Mouse (Mus musculus): ENCODE results near the gene Syna.

Gene Syna

DNA sequence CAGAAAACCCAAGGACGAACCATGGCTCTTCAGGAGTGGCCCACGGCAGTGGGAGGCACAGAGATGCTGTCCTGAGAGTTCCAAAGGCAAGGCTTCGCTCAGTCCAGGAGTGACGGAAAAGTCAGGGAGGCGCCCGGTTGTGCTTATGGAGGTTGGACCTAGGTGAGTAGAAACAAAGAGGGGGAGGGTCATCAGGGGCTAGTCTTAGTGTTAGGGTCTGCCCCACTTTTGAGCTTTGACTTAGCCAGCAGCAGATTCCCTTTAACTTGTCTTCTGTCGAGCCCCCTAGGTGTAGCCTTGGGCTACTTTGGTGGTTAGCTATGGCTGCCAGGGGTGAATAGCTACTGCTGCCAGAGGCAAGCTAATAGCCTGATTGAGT lies at the start of gene Syna:
TSS of gene Syna (minus strand) at position 101 of the 379 bp plus-strand sequence.
- DNase-seq: no peak

DNA sequence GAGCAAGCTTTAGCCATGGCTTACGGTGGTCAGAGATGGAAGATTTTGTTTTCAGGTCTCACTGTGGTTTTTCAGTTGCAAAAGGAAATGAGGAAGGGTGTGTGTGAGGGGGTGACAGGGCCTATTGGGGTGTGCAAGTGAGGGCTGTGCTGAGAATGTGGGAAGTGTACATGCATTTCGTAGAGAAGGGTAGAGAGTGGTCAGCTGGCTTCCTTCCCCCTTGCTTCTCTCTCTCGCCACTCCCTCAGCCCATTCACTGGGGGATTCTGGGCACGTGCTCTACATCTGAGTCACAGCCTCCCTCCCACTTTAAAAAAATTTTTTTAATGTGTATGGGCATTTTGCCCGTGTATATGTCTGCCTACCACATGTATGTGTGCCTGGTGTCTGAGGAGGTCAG lies 47.1 kb upstream of the Syna start:
- no peak for DNase-seq

DNA sequence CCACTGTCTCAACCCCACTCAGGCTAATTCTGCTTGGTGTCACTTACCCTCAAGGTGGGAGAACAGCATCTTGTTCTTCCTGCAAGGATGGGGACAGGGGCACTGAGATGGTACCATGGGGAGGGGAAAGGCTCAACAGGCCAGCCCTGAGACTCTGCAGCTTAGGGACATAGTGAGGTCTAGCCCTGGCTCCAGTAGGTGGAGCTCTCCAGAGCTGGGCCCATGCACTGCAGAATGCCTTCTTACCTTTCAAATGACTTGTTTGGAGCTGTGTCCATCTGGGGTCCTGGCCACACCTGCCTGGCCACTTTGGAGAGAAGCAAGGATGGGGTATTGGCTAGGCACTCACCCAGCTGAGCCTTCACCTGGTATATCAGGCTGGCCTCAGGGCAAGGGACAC lies 46.3 kb upstream of the Syna start:
- DNase-seq: no peak

DNA sequence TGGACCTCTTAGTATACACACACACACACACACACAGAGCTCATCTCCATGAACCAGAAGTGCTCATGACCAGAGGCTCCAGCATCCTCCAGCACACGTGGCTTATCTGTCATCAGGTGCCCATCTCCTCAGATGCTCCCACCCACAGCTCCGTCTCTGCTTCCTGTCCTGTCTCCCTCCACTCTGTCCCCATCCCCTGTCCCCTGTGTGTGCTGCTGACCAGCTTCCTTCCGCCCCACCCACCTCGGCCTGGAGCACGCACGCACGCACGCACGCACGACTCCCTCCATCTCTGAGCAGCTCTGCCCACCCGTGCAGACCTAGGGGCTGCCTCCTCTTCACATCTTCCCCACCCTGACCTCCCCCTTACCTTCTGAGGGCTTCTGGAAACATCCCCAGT lies 44.4 kb upstream of the Syna start:
- DNase-seq: no peak

DNA sequence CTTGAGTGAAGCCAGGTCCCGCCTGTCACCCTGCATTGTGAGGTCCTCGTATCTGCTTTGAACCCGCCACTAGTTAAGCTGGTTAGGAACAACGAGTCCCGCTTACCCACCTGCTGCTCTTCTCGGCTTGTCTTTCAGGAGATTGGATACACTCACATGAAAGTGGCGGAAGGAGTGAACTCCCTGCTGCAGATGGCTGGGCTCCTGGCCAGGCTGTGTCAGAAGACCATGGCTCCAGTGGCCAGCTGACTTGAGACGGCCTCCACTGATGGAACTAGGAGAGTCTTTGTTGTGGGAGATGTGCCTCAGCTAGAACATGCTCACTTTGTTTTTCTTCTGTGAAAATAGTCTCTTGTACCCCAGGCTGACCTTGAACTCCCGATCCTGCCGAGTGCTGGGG lies 37.7 kb upstream of the Syna start:
- DNase-seq: no peak

DNA sequence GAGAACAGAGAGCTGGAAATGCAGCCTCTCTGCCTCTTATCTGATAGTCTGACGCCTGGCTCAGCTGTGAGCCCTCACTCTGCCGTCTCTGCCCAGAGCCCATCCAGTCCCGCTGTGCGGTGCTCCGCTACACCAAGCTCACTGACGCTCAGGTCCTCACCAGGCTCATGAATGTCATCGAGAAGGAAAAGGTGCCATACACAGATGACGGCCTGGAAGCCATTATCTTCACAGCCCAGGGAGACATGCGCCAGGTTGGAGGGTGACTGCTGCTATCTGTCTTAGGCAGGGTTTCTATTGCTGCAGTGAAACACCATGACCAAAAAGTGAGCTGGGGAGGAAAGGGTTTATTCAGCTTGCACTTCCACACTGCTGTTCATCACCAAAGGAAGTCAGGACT lies 33.1 kb upstream of the Syna start:
- no peak for DNase-seq

DNA sequence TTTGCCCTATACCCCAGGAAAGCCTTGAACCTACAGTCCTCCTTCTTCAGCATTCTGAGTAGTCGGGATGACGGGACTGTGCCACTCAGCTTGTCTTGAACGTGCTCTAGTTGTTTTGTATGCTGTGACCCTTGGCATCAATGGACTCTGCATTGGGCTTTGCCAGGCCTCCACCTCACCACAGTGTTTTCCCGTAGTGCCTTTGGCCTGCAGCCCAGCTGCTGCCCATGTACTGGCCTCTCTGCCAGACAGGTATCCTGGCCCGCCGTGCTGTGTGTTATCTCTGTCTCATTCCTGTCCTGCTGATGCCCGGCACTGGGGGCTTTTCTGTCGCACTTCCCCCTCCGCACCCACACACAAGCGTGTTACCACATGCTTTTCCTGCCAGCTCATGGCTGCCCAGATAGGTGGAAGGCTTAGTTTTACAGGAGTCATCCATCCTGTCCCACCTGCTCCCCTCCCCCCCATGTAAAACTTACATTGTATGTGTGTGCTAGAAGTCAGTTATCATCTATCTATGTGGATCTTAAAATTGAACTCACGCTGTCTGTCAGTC lies 32.1 kb upstream of the Syna start:
- no peak for DNase-seq

DNA sequence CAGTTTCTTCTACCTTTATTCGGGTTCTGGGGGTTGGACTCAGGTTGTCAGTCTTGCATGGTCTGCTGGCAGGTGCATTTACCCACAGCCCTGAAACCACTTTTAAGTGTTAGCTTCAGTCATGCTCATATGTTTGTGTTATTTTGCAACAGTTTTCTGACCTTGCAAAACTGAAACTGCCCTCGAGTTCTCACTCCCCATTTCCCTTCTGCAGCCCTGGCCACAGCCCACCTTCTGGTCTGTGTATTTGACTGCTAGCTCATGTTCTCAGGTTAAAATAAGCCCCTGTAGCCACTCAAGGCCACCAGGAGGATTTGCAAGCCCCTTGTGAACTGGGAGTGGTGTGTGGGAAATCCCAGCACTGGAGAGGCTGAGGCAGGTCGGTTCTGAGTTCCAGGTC lies 29.9 kb upstream of the Syna start:
- DNase-seq: no peak

DNA sequence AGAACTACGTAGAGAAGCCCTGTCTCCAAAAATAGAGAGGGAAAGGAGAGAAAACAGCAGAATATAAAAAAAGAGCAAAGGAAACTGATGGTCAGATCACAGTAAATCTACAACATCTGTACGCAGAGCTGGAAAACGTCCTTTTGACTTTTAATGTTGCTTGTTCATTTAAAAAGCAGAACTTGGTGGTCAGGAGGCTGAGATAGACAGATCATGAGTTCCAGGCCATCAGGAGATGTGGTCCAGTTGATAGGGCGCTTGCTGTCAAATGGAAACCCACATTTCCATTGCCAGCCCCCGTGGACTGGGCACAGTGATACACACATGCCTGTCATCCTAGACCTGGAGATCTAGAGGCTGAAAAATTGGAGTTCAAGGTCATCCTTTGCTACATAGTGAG lies 24.8 kb upstream of the Syna start:
- no peak for DNase-seq

DNA sequence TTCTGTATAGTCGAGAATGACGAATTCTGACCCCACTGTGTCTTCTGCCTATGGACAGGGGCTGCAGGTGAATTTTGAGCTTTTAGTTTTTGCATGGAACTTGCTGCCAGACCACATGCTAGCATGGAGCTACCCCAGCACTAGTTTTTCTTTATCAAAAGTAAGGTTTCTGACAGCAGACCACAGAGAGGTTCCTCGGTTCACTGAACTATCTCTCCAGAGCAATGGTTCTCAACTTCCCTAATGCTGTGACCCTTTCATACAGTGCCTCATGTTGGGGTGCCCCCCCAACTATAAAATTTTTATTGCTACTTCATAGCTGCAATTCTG lies 23.9 kb upstream of the Syna start:
- DNase-seq: no peak

DNA sequence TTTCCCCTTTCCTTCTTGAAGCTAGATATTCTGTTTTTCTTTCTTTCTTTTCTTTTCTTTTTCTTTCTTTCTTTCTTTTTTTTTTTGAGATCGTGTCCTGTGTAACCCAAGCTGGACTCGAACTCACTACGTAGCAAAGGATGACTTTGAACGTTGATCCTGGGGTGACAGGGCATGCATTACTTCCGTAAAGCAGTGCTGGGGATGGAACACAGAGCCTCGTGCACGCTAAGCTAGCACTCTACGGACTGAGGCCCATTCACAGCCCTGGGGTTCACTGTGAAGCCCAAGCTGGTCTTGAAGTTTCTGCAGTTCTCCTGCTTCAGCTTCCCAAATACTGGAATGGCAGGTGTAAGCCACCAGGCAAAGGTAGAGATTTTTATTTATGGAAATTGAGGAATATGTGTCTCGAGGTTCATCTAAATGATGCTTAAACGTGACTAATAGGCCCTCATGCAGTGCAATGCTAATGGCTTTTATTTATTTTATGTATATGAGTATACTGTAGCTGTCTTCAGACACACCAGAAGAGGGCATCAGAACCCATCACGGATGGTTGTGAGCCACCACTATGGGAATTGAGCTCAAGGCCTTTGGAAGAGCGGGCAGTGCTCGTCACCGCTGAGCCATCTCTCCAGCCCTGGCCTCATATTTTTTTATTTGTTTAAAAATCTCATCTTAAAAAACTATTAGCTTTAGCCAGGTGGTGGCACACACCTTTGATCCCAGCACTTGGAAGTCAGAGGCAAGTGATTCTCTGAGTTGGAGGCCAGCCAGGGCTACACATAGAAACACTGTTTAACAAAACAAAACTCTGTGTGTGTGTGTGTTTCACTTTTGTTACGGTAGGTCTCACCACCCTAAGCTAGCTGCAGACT lies 23.3 kb upstream of the Syna start:
- DNase-seq: no peak

DNA sequence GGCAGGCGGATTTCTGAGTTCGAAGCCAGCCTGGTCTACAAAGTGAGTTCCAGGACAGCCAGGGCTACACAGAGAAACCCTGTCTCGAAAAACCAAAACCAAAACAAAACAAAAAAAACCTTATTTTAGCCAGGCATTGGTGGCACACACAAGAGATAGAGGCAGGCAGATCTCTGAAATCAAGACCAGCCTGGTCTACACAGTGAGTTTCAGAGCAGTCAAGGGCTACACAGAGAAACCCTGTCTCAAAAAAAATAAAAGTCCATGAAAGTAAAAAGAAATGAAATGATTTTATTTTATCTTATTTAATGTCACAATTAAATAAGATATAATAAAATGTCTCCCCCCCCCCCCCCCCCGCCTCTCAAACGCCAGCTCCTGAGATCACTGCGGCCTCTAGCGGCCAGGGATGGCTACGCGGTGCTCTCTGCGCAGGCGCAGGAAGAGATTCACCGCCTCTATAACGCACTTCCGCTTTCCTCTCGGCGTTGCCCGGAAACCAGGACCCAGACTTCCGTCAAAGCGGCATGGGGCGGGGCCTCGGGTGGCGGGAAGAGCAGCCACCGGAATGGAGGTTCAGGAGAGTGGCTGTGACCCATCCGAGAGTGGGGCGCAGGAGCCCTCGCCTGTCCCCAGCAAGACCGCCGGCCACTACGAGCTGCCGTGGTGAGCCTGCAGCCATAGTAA lies 22.4 kb upstream of the Syna start:
- peak; percentile 96 for DNase-seq

DNA sequence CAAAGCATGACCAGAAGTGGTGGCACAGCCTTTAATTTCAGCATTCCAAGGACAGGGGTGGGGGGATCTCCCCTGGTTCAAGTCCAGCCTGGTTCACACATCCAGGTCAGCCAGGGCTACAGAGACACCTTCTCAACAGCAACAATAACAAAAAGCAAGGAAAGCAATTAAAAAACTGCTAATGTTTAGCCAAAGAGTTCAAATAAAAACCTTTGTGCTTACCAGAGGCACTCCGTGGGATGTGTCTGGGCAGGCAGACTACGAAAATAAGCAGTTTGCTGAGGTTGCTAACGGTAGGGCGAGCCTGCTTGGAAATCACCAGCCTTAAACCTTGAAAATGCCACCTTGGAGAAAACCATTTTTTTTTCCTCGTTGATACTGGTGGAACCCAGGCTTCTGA lies 21.2 kb upstream of the Syna start, which contains the start of gene Rfc2:
TSS of gene Rfc2 (plus strand) at position 221 of the 400 bp plus-strand sequence.
- DNase-seq: no peak

DNA sequence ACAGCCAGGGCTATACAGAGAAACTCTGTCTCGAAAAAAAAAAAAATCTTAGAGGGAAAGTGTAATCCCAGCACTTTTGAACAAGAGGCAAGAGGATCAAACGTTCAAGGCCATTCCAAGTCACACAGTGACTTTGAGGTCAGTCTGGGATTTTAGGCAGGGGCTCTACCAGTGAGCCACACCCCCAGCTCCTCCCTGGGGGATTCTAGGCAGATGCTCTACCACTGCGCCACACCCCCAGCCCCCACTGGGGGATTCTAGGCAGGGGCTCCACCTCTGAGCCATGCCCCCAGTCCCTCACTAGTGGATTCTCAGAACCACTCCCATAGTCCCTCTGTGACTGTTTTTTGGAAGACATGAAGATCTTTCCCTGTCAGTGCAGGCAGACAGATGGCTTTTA lies 19.2 kb upstream of the Syna start:
- DNase-seq: no peak

DNA sequence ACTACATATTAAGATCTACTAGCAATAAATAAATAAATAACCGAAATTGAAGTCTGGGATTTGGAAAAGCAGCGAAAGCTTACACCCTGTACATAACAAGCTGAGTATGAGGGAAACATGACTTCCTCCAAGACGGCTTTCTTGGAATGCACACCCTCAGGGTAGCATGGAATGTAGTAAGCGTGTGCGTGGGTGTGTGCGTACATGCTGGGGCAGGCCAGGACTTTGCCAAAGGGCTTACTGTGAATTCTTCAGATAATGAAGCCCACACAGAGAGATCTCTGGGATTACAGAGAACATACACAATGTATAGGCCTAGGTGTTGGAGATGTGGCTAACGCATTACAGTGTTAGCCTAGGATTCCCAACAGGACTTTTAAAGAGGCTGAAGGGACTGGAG lies 17.6 kb upstream of the Syna start:
- no peak for DNase-seq

DNA sequence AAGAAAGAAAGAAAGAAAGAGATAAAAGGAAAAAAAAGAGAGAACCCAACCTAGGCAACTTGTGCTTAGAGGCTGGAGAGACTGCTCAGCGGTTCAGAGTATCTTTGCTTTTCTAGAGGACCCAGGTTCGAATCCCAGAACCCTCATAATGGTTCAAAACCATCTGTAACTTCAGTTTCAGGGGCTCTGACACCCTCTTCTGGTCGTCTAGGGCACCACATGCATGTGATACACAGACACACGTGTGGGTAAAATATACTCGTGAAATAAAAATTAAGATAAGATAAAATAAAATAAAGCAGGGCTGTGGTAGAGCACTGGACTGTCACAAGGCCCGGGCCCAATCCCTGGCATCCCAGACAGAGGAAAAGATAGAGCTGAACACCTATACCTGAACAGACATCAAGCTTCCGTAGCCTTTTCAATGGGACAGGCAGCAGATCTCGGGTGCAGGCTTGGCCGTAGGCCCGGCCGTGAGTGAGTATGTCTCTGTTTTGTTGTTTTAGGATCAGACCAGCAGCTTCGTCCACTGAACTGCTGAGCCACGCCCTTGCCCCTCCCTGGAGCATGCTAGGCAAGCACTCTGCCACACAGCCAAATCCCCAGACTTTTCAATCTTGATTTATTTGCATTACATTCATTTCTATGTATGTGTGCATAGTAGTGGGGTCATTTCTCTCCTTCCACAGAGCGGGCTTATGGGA lies 16.7 kb upstream of the Syna start:
- no peak for DNase-seq

DNA sequence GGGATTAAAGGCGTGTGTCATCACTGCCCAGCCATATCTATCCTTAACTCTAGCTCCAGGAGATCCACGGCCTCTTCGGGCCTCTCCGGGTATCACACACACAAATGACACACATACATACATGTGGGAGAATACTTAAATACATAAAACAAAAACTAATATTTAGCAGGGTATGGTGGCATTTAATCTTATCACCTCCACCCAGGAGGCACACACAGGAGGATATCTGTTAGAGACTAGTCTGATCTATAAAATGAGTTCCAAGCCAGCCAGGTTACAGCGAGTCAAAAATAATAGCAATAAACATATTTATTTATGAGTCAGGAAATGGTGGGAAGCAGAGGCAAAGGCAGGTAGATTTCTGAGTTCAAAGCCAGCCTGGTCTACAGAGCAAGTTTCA lies 15.9 kb upstream of the Syna start:
- no peak for DNase-seq

DNA sequence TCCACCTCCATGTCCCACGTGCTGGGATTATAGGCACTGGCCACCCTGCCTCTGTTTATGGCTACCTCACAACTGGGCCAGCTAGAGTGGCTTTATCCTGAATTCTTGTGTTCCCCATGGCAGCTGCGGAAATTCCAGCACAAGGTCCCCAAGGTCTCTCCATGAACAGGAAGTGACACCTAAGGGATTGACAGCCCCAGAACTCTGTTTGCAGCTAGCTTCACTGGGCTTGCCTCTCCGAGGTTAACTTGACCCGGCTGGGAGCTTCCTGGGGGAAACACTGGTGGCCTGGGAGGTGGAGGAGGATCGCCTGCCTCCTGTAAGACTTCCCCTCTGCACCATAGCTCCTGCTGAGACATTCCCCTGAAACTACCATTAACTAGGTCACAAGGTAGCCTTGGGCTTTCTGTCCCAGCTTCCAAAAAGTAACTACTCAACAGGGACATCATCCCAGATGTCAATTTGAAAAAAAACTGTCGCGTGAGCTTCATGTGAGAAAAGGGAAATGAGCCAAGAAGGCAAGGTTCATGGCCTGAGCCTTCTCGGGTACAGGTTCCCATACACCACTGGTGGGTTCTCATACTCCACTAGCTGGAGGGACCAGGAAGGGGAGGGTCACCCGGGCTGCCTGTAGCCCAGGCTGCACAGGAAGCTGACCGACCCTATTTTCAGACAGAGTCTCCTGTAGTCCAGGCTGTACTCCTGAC lies 12.7 kb upstream of the Syna start:
- no peak for DNase-seq

DNA sequence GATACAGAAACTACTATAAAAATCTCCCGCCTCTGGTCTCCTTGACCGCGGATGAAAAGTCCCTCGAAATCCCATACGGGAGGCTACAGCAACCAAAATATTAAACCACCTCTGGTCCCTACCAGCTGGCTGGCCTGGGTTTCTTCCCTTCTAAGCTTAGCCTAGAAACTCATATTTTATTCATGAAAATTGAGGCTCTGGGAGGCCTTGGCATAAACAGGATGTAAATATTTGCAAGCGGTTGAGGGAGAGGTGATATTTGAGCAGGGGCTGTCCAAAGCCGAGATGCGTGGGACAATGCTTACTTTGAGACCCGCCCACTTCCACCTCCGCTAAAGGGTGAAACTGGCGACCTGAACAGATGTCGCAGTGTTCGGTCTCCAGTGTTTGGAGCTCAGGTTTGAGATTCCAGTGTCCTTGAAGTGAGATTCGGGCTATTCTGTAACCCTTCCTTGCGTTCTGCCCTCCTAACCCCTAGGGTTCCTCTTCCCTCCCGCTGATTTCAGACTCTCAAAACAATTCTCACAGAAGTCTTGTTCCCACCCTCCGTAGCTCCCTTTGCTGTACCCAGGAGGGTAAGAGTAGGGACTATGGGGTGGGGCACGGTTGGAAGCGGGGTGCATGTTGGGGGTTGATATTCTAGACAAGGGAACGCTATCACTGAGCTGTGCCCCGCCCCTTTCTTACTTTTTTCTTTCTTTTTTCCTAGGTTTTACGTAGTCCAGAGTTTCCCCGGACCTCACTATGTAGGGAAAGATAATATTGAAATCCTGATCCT lies 11.9 kb upstream of the Syna start:
- peak; percentile 69 for DNase-seq

DNA sequence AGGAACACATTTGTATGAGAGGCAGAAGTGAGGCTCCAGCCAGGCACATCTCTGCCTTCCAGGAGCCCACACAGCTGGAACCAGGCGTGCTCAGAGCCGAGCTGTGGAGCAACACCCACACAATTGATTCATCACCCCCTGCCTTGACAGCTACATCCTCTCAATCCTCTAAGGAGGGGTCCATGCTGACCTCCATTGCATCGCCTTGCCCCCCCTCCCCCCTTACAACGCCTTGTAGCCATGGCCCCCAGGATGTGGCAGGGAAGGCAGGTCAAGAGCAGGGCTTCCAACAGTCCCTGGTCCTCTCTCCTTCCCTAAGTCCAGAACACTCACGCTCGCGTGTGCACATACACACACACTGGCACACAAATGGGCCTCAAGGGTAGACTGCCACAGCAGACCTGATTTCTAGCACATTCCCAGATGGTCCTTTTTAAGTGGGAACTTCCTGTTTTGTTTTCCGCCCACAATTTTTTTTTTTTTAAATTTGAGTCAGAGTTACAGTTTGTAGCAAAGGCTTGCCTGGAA lies 9.1 kb upstream of the Syna start:
- DNase-seq: peak; percentile 41

DNA sequence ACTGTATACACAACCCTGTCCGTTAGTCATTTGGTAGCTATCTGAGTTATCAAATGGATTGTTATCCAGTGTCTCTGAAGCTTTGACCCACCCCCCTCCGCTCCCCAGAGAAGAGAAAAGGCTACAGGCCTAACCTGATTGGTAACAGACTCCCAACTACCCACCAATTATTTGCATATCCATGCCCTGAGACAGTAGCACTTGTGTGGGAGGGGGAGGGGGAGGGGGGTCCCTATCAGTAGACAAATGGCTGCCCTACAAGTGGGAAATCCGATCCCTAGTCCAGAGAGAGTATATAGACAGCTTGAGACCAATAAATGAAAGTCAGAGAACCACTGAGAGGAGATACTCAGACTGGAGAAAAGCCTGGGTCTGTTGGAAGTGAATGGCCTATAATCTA lies 8.1 kb upstream of the Syna start:
- DNase-seq: no peak

DNA sequence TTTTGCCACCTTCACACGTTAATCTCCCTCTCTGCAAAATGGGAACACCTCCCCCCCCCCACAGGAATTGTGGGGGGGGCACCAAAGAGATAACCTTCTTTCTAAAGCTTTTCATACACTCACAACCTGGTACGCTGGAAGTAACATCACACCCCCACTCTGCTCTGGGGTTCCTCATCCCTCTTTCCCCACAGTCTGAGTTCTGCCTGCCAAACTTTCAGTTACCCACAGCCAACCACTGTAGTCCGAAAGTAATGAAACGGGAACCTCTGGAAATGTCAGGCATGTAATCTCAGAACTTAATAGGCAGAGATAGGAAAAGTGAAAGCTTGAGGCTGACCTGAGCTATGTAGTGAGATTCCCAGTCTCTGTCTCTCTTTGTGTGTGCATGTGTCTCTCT lies 7.5 kb upstream of the Syna start:
- no peak for DNase-seq
